ENCODE assay signal across 28 mouse cellular contexts in genomic region chr11:4343926-4344325, GRCm38 (mm10).
DNase-seq lines count a peak whose midpoint lies in the region; ATAC-seq and TF ChIP-seq lines count a peak whose summit lies in the region.
"Had no signal": no experiment of that assay in that cellular context is flagged by ENCODE, and none has a peak within 500 bp of the region (broad histone marks: within the 10 kb centered on the region; RNA-seq: fewer than 3 reads in every experiment).

No protein-coding gene starts in this region.

- peak; percentile 55 for DNase-seq in MEL (ENCODE audit: low read depth, low spot score)
- DNase-seq in induced T-regulatory cell, adult 2 months (ENCODE audit: low read depth): peak; percentile 68
- DNase-seq in thymus, postnatal 25 days: peak; percentile 34
- DNase-seq in adipocyte (ENCODE audit: low spot score): no peak
- DNase-seq in cerebellum, postnatal 14 days: no peak
- DNase-seq in gastrocnemius, postnatal 10 days: no peak
- DNase-seq: adrenal gland, postnatal 25 days; B cell, adult 2 months; cerebellum, adult 8-10 months; cerebellum, postnatal 36 days; gastrocnemius, postnatal 36 days; heart, postnatal 36 days; kidney, adult 18-20 months; kidney, postnatal 4 days; liver, postnatal 0 days; lung, postnatal 4 days; midbrain, embryonic 14.5 days; retina, postnatal 1 day; right cerebral cortex, postnatal 14 days had no signal

- no peaks in the 10 kb centered on the region for H3K79me2 ChIP-seq in MEL (ENCODE audit: control insufficient read depth, insufficient read depth, low read length, poor library complexity)

- TF ChIP-seq CTCF in MEL (IDR thresholded peaks at IDR 0.05 in 2 of 3, conservative IDR thresholded peaks at IDR 0.05 in 1 of 3; ENCODE audit: control insufficient read depth in 1 of 3, insufficient read depth in 1 of 3, low read depth in 2 of 3, low read length in 3 of 3, poor library complexity in 1 of 3, severe bottlenecking in 1 of 3): no peak

- peaks cover 0 to 17% of the 10 kb centered on the region in 2 experiments; a peak in 2 of 4 replicates for H3K36me3 ChIP-seq in MEL (ENCODE audit: control insufficient read depth in 1 of 2, insufficient read depth in 2 of 2, low read length in 2 of 2)
- H3K36me3 ChIP-seq: embryonic facial prominence, embryonic 13.5 days; forebrain, embryonic 10.5 days; forebrain, embryonic 15.5 days; heart, embryonic 15.5 days; limb, embryonic 13.5 days; neural tube, embryonic 15.5 days had no signal

- TF ChIP-seq POLR2A in MEL (IDR thresholded peaks at IDR 0.05; ENCODE audit: control insufficient read depth in 1 of 2, insufficient read depth in 1 of 2, low read depth in 1 of 2, low read length in 2 of 2, poor library complexity in 1 of 2): no peak

- H3K4me3 ChIP-seq in MEL (ENCODE audit: control insufficient read depth in 1 of 2, insufficient read depth in 1 of 2, low read depth in 2 of 2, low read length in 2 of 2): no peak overlapping the region
- H3K4me3 ChIP-seq: embryonic facial prominence, embryonic 13.5 days; forebrain, embryonic 10.5 days; forebrain, embryonic 15.5 days; heart, embryonic 15.5 days; limb, embryonic 13.5 days; neural tube, embryonic 15.5 days had no signal

- H3K4me1 ChIP-seq in MEL (ENCODE audit: control insufficient read depth in 1 of 2, insufficient read depth in 2 of 2, low read length in 2 of 2): peaks cover 2 to 15% of the 10 kb centered on the region in 2 experiments; a peak in 3 of 4 replicates
- H3K4me1 ChIP-seq: forebrain, embryonic 15.5 days; heart, embryonic 15.5 days; neural tube, embryonic 15.5 days had no signal

- TF ChIP-seq EP300 in MEL (IDR thresholded peaks at IDR 0.05; ENCODE audit: low read depth in 1 of 2, low read length in 2 of 2): no peak

- H3K9ac ChIP-seq in MEL (ENCODE audit: control insufficient read depth, low read depth, low read length, poor library complexity, severe bottlenecking): peak overlapping the region; percentile 7; the same call in 1 of the 2 replicates
- H3K9ac ChIP-seq: embryonic facial prominence, embryonic 13.5 days; forebrain, embryonic 15.5 days; heart, embryonic 15.5 days; hindbrain, embryonic 14.5 days; limb, embryonic 13.5 days; liver, postnatal 0 days; neural tube, embryonic 15.5 days had no signal

- ATAC-seq in CD4-positive, CD25-positive, alpha-beta regulatory T cell, adult 4 months: peak; percentile 43
- no peak for ATAC-seq in cerebellum, adult (ENCODE audit: insufficient number of reproducible peaks, low FRiP score, low TSS enrichment)
- ATAC-seq: forebrain, embryonic 15.5 days; liver, postnatal 0 days had no signal

- no peaks in the 10 kb centered on the region for H3K9me3 ChIP-seq in MEL (replicated peaks; ENCODE audit: insufficient read depth, low read length)
- H3K9me3 ChIP-seq: embryonic facial prominence, embryonic 13.5 days; forebrain, embryonic 10.5 days; forebrain, embryonic 15.5 days; heart, embryonic 15.5 days; limb, embryonic 13.5 days; neural tube, embryonic 15.5 days had no signal

- TF ChIP-seq RAD21 in MEL (IDR thresholded peaks at IDR 0.05; ENCODE audit: low read depth, low read length): no peak

- H3K27ac ChIP-seq in MEL (ENCODE audit: control insufficient read depth, low read depth, low read length): no peak overlapping the region
- H3K27ac ChIP-seq: embryonic facial prominence, embryonic 13.5 days; forebrain, embryonic 10.5 days; forebrain, embryonic 15.5 days; heart, embryonic 15.5 days; hindbrain, embryonic 14.5 days; limb, embryonic 13.5 days; neural tube, embryonic 15.5 days had no signal

- H3K27me3 ChIP-seq in MEL (ENCODE audit: control insufficient read depth in 1 of 2, insufficient read depth in 2 of 2, low read length in 2 of 2): no peaks in the 10 kb centered on the region
- H3K27me3 ChIP-seq: embryonic facial prominence, embryonic 13.5 days; forebrain, embryonic 15.5 days; heart, embryonic 15.5 days; limb, embryonic 13.5 days; neural tube, embryonic 15.5 days had no signal

TF ChIP-seq in MEL, 35 proteins besides CTCF, POLR2A, EP300 and RAD21:
- TF ChIP-seq KAT2A (conservative IDR thresholded peaks at IDR 0.05; ENCODE audit: low read depth, low read length) (no peak), NRF1 (IDR thresholded peaks at IDR 0.05; ENCODE audit: insufficient read depth, low read depth, low read length, poor library complexity, severe bottlenecking) (no peak), USF1 (IDR thresholded peaks at IDR 0.05; ENCODE audit: low read depth, low read length) (no peak), TAL1 (IDR thresholded peaks at IDR 0.05; ENCODE audit: low read length) (no peak), GATA1 (IDR thresholded peaks at IDR 0.05; ENCODE audit: low read depth, low read length) (peak; percentile 9), ZC3H11A (IDR thresholded peaks at IDR 0.05; ENCODE audit: low read depth, low read length) (no peak), MEF2A (IDR thresholded peaks at IDR 0.05; ENCODE audit: extremely low read depth, insufficient replicate concordance, low read depth, low read length, poor library complexity, severe bottlenecking) (no peak), POLR2AphosphoS5 (IDR thresholded peaks at IDR 0.05; ENCODE audit: borderline replicate concordance, low read depth, low read length) (no peak), MAX (IDR thresholded peaks at IDR 0.05; ENCODE audit: low read length) (no peak), BHLHE40 (IDR thresholded peaks at IDR 0.05; ENCODE audit: borderline replicate concordance, low read depth, low read length) (peak; percentile 33; the same call in 1 of the 2 replicates), MXI1 (IDR thresholded peaks at IDR 0.05; ENCODE audit: low read depth, low read length) (no peak), ZMIZ1 (IDR thresholded peaks at IDR 0.05; ENCODE audit: low read depth, low read length) (no peak), POLR2AphosphoS2 (IDR thresholded peaks at IDR 0.05; ENCODE audit: low read length) (no peak), GABPA (IDR thresholded peaks at IDR 0.05; ENCODE audit: low read depth, low read length) (no peak)

Comparison
In these comparisons a context has a peak if more than half of its experiments do, and no peak if none do; other contexts are left out.
1. DNase-seq: peak in MEL (single experiment), induced T-regulatory cell, adult 2 months (single experiment) and thymus, postnatal 25 days (single experiment); none in adipocyte (single experiment), cerebellum, postnatal 14 days (0 of 2) and gastrocnemius, postnatal 10 days (single experiment).